Mouse (Mus musculus): ENCODE measurements around the gene Cd209f.
"Not testable (repeated sequence)": the region's sequence is repeated elsewhere in the genome, so short reads cannot be mapped to it uniquely, and the experiment has no call there.

The Cd209f gene

DNA sequence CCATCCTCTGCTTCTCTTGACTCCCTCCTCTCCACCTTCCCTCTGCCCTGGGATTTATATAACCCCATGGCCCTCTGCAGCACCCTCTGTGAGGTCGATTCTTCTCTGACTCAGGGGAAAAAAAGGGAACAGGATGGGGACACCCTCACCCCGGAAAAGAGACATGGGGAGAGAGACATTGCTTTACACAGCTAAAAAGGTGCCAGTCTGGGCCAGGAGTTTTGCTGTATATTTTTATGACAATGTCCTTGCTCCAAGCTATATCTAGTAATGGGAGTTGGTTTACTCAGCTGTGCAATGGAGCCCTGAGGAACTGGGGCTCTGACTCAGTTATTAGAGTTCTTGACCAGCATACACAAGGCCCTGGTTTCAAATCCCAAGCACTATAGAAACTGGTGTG lies at the start of gene Cd209f:
Gene Cd209f (minus strand): TSS at position 101 of the 400 bp plus-strand sequence.
- not testable (repeated sequence) for H3K36me3 ChIP-seq (ENCODE audit: insufficient read depth, low read length); H3K9me3 ChIP-seq (ENCODE audit: low read length); H3K27me3 ChIP-seq (ENCODE audit: insufficient read depth, low read length); H3K4me3 ChIP-seq (replicated peaks; ENCODE audit: low read length)
- peaks cover 18% of the 10 kb centered on the region for H3K4me1 ChIP-seq (replicated peaks; ENCODE audit: low read depth, low read length)

DNA sequence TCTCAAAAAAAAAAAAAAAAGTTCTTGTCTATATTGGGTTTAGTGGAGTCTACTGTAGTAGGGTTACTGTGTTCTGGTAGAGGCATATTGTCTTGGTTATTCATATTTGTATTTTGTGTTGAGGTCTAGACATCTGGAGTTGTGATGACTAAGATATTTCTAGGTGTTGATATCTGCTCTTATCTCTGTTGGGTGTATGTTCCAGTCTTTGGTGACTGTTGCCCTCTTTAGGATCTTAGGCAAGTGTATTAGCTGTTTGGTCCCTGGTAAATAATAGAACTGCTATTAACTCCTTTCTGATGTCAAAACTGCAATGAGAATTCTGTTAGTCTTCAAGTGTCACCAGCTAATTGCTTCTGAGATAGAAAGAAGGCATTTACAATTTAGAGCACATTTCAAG lies 49.2 kb upstream of the Cd209f start:
- TF ChIP-seq NANOG (IDR thresholded peaks at IDR 0.05; ENCODE audit: borderline replicate concordance, low read length) (no peak), CTCF (conservative IDR thresholded peaks at IDR 0.05; ENCODE audit: low read length) (no peak), POU5F1 (IDR thresholded peaks at IDR 0.05; ENCODE audit: borderline replicate concordance, low read length) (no peak)
- Histone ChIP-seq H3K27me3 (ENCODE audit: insufficient read depth, low read length) (peaks cover 14% of the 10 kb centered on the region), H3K4me3 (replicated peaks; ENCODE audit: low read length) (no peak overlapping the region), H3K4me1 (replicated peaks; ENCODE audit: low read depth, low read length) (no peaks in the 10 kb centered on the region; the same call in 1 of the 2 replicates), H3K36me3 (ENCODE audit: insufficient read depth, low read length) (no peaks in the 10 kb centered on the region), H3K9me3 (ENCODE audit: low read length) (peaks cover 27% of the 10 kb centered on the region)

DNA sequence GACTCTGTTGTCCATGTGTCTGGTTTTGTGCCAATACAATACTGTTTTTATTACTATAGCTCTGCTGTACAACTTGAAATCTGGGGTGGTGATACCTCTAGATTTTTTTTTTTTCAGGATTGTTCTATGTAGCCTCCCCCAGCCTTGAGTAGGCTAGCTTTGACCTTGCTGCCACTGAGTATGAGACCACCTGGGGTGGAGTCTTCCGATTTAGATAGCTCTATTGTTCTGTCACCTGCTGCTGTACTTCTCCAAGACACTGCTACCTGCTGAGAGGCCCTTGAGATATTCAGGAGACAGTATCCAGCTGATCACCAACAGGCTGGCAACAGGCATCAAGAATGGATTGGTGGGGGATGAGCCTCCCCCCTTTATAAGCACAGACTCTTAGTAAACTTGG lies 41.6 kb upstream of the Cd209f start:
- Histone ChIP-seq H3K4me3 (replicated peaks; ENCODE audit: low read length) (no peak overlapping the region), H3K4me1 (replicated peaks; ENCODE audit: low read depth, low read length) (peaks cover 20% of the 10 kb centered on the region), H3K36me3 (ENCODE audit: insufficient read depth, low read length) (no peaks in the 10 kb centered on the region), H3K9me3 (ENCODE audit: low read length) (peaks cover 25% of the 10 kb centered on the region), H3K27me3 (ENCODE audit: insufficient read depth, low read length) (peaks cover 17% of the 10 kb centered on the region)
- TF ChIP-seq POU5F1 (IDR thresholded peaks at IDR 0.05; ENCODE audit: borderline replicate concordance, low read length) (no peak), NANOG (IDR thresholded peaks at IDR 0.05; ENCODE audit: borderline replicate concordance, low read length) (peak; percentile 95)

DNA sequence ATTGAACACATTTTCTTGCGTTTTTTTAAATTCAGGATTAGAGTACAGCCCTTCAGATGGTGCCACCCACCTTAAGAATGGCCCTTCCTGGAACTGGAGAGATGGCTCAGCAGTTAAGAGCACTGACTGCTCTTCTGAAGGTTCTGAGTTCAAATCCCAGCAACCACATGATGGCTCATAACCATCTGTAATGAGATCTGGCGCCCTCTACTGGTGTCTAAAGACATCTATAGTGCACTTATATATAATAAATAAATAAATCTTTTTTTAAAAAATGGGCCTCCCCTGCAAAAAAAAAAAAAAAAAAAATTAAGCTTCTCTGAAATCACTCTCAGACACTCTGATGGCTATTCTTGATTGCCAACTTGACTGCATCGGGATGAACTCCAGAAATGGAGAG lies 36.1 kb upstream of the Cd209f start:
- Histone ChIP-seq H3K27me3 (ENCODE audit: insufficient read depth, low read length) (peaks cover 27% of the 10 kb centered on the region), H3K4me1 (replicated peaks; ENCODE audit: low read depth, low read length) (peaks cover 4% of the 10 kb centered on the region), H3K4me3 (replicated peaks; ENCODE audit: low read length) (no peak overlapping the region), H3K9me3 (ENCODE audit: low read length) (no peaks in the 10 kb centered on the region), H3K36me3 (ENCODE audit: insufficient read depth, low read length) (no peaks in the 10 kb centered on the region)
- TF ChIP-seq NANOG (IDR thresholded peaks at IDR 0.05; ENCODE audit: borderline replicate concordance, low read length) (no peak), POU5F1 (IDR thresholded peaks at IDR 0.05; ENCODE audit: borderline replicate concordance, low read length) (no peak), CTCF (conservative IDR thresholded peaks at IDR 0.05; ENCODE audit: low read length) (peak; percentile 29; the same call in 1 of the 2 replicates)

DNA sequence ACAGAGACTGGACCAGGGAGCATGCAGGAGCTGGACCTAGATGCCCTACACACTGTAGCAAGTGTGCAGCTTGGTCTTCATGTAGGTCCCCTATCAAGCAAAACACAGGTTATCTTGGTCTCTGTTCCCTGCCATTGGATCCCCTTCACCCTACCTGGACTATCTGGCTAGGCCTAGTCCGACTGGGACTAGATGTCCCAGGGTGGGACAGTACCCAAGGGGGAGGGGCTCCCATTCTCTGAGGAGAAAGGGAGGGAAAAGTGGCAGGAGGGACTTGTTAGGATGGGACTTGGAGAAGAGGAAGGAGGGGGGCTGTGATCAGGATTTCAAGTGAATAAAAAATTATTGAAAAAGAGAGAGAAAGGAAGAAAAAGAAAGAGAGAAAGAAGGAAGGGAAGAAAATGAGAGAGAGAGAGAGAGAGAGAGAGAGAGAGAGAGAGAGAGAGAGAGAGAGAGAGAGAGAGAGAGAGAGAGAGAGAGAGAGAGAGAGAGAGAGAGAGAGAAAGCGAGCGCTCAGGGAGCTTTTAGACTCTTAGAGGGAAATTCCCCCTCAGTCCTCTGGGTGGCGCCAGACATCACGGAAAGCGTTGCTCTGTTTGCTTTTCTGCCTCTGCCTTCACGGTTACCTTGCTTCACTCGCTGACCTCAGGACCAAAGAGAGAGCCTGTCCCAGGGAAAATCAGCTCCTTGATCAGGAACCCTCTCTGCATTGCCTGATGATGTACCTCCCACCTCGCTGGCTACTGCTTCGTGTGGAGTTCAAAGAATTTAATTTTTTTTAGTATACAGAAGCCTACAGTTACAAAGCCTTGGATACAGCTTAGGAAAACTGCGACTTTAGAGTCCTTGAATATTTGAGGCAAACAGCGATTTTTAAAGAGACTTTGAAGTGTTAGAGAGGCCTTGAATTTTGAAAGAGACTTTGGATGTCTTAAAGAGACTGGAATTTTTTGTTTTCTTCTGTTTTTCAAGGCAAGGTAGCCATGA lies 34.3 kb upstream of the Cd209f start:
- TF ChIP-seq POU5F1 (IDR thresholded peaks at IDR 0.05; ENCODE audit: borderline replicate concordance, low read length) (no peak), NANOG (IDR thresholded peaks at IDR 0.05; ENCODE audit: borderline replicate concordance, low read length) (no peak), CTCF (conservative IDR thresholded peaks at IDR 0.05; ENCODE audit: low read length) (peak; percentile 49)
- H3K27me3 ChIP-seq (ENCODE audit: insufficient read depth, low read length): peaks cover 21% of the 10 kb centered on the region
- H3K4me1 ChIP-seq (replicated peaks; ENCODE audit: low read depth, low read length): no peaks in the 10 kb centered on the region
- H3K4me3 ChIP-seq (replicated peaks; ENCODE audit: low read length): no peak overlapping the region
- H3K36me3 ChIP-seq (ENCODE audit: insufficient read depth, low read length): no peaks in the 10 kb centered on the region
- no peaks in the 10 kb centered on the region for H3K9me3 ChIP-seq (ENCODE audit: low read length)

DNA sequence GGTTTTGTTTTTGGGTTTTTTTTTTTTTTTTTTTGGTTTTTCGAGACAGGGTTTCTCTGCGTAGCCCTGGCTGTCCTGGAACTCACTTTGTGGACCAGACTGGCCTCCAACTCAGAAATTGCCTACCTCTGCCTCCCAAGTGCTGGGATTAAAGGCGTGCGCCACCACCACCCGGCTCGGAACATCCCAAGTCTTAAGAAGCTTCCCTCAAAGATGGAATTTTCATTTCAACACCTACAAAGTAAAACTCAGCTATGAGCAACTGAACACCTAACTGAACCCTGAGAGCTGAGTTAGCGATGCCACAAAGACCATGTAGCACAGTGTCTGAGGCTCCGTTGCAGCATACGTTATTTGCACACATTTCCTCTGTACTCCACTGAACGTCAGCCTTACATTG lies 28.2 kb upstream of the Cd209f start, which contains the start of gene Cd209g:
Gene Cd209g (plus strand): TSS at position 301 of the 400 bp plus-strand sequence.
- Histone ChIP-seq H3K4me1 (replicated peaks; ENCODE audit: low read depth, low read length) (no peaks in the 10 kb centered on the region), H3K27me3 (ENCODE audit: insufficient read depth, low read length) (peaks cover 12% of the 10 kb centered on the region), H3K36me3 (ENCODE audit: insufficient read depth, low read length) (no peaks in the 10 kb centered on the region), H3K4me3 (replicated peaks; ENCODE audit: low read length) (no peak within 1 kb of the TSS), H3K9me3 (ENCODE audit: low read length) (no peaks in the 10 kb centered on the region)
- TF ChIP-seq POU5F1 (IDR thresholded peaks at IDR 0.05; ENCODE audit: borderline replicate concordance, low read length) (no peak), NANOG (IDR thresholded peaks at IDR 0.05; ENCODE audit: borderline replicate concordance, low read length) (no peak), CTCF (conservative IDR thresholded peaks at IDR 0.05; ENCODE audit: low read length) (no peak)

DNA sequence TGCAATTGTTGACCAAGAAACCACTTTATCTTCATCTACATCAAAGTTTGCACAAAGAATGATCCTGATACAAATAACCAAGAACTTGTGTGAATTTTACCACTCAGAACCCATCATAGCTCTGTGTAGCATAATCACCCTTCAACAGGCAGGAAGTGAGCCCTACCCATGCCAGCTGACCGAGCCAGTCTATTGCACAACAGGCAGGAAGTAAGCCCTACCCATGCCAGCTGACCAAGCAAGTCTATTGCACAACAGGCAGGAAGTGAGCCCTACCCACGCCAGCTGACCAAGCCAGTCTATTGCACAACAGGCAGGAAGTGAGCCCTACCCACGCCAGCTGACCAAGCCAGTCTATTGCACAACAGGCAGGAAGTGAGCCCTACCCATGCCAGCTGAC lies 17.1 kb downstream of the Cd209f start:
- peaks cover 15% of the 10 kb centered on the region for H3K9me3 ChIP-seq (ENCODE audit: low read length)
- H3K36me3 ChIP-seq (ENCODE audit: insufficient read depth, low read length); H3K4me3 ChIP-seq (replicated peaks; ENCODE audit: low read length); H3K4me1 ChIP-seq (replicated peaks; ENCODE audit: low read depth, low read length); H3K27me3 ChIP-seq (ENCODE audit: insufficient read depth, low read length): not testable (repeated sequence)

DNA sequence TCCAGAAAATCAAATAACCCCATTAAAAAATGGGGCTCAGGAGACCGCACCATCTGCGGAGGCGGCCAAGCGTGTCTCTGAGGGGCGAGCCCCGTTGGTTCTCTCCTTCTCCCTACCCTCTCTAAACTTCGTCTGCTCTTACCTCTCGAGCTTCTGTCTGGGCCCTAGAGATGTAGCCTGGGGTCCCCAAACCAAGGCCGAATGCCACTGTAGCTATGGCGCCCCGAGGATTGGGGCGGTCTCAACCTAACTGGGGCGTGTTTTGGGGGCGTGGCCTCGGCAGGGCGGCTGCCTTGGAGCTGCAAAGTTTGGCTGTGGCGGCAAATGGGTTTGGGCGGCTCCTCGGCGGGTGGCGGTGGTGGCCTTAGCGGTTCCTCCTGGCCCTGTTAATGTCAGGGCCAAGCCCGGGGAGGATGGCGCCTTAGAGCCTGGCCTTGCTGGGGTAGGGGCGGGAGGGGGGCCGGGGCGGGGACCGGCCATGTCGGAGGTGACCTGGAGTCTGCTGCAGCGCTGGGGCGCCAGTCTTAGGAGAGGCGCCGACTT lies 18.4 kb downstream of the Cd209f start:
- H3K27me3 ChIP-seq (ENCODE audit: insufficient read depth, low read length); H3K4me1 ChIP-seq (replicated peaks; ENCODE audit: low read depth, low read length); H3K36me3 ChIP-seq (ENCODE audit: insufficient read depth, low read length): not testable (repeated sequence)
- peak overlapping the region; percentile 35; the same call in 1 of the 2 replicates for H3K4me3 ChIP-seq (replicated peaks; ENCODE audit: low read length)
- peaks cover 10% of the 10 kb centered on the region; the same call in 1 of the 2 replicates for H3K9me3 ChIP-seq (ENCODE audit: low read length)

Data from E14TG2a.4 (cell line).